Mouse (Mus musculus) forebrain, embryonic 13.5 days (tissue): ENCODE data around the gene Elp5. TPM values are rescaled to one million over a fixed set of nuclear protein-coding genes. Genes with fewer than 3 reads are reported as not detected.
A peak's percentile ranks its signal among the peaks of the same experiment; 100 is the strongest.

Experiments used
- ATAC-seq: fragments of 200-750 bp; cut with Nextera tagmentation; 2 replicates; pipeline ENCODE4 v1.8.0; 2017
- H3K27ac ChIP-seq: fragments of 300-500 bp; sonication (generic); 2 replicates; pipeline ENCODE4 v1.5.1; 2015; ENCODE audit warnings: inconsistent platforms, mild to moderate bottlenecking, moderate library complexity
- H3K27me3 ChIP-seq: fragments of 300-500 bp; sonication (generic); 2 replicates; pipeline ENCODE4 v1.6.1; 2015; ENCODE audit warnings: mild to moderate bottlenecking, inconsistent platforms
- H3K36me3 ChIP-seq: fragments of 300-500 bp; sonication (generic); 2 replicates; pipeline ENCODE4 v1.6.1; 2015; ENCODE audit warnings: mild to moderate bottlenecking, inconsistent platforms; ENCODE audit not compliant: poor library complexity, severe bottlenecking
- H3K4me1 ChIP-seq: fragments of 300-500 bp; sonication (generic); 2 replicates; pipeline ENCODE4 v1.6.1; 2015; ENCODE audit warnings: inconsistent platforms
- H3K4me2 ChIP-seq: fragments of 300-500 bp; sonication (generic); 2 replicates; pipeline ENCODE4 v1.6.1; 2015; ENCODE audit warnings: inconsistent platforms, mild to moderate bottlenecking, moderate library complexity
- H3K4me3 ChIP-seq: fragments of 300-500 bp; sonication (generic); 2 replicates; pipeline ENCODE4 v1.5.1; 2015; ENCODE audit warnings: mild to moderate bottlenecking, inconsistent platforms
- H3K9ac ChIP-seq: fragments of 300-500 bp; sonication (generic); 2 replicates; pipeline ENCODE4 v1.6.1; 2015; ENCODE audit warnings: mild to moderate bottlenecking, inconsistent platforms
- H3K9me3 ChIP-seq: fragments of 300-500 bp; sonication (generic); replicated peaks from 2 replicates; pipeline ENCODE4 v1.6.1; 2016; ENCODE audit warnings: inconsistent platforms
- WGBS: fragments of 180-500 bp; shearing (Covaris S2); methylation state at CpG from one replicate; pipeline ENCODE4 v1.1.7; 2015; 5-methylcytosine and 5-hydroxymethylcytosine counted together
- polyA plus RNA-seq: library from polyadenylated mRNA; unstranded; fragments of >200 nt; fragmentation: Nextera tagmentation; extraction: Ambion mirVana; gene quantifications from 2 replicates; pipeline ENCODE4 v1.2.1, GENCODE M21; 2015

Gene Elp5
- polyA plus RNA-seq: 157 and 164 TPM in 2 replicates

- 55% methylated on average over 8 of the region's 8 CpGs for WGBS
- no peaks in the 10 kb centered on the region for H3K27me3 ChIP-seq
- peak within 1 kb of the TSS; percentile 99 for H3K9ac ChIP-seq
- H3K27ac ChIP-seq: peak within 1 kb of the TSS; percentile 99
- peaks cover 35% of the 10 kb centered on the region for H3K4me1 ChIP-seq
- H3K4me2 ChIP-seq: peak within 1 kb of the TSS; percentile 85
- peak within 1 kb of the TSS; percentile 100 for H3K4me3 ChIP-seq
- no peaks in the 10 kb centered on the region for H3K9me3 ChIP-seq
- no peak for ATAC-seq
- peaks cover 47% of the 10 kb centered on the region for H3K36me3 ChIP-seq
These were observed at the start of gene Elp5 for GRCm38 (mm10) chr11:69982225-69982624. TSS of gene Elp5 (minus strand) at chr11:69982517.

- Histone ChIP-seq H3K27me3 (no peaks in the 10 kb centered on the region), H3K27ac (peak overlapping the region; percentile 98), H3K4me3 (no peak overlapping the region), H3K4me1 (peaks cover 44% of the 10 kb centered on the region), H3K9ac (no peak overlapping the region), H3K4me2 (peak overlapping the region; percentile 67; the same call in 1 of the 2 replicates), H3K9me3 (no peaks in the 10 kb centered on the region), H3K36me3 (peaks cover 38% of the 10 kb centered on the region)
- 96% methylated on average over 11 of the region's 11 CpGs for WGBS
- no peak for ATAC-seq
These were observed 49.0 kb upstream of the Elp5 start for GRCm38 (mm10) chr11:70031321-70031670.

GRCm38 (mm10) chr11:70030651-70031320, 48.5 kb upstream of the Elp5 start:
- no peak for ATAC-seq
- 91% methylated on average over 28 of the region's 28 CpGs for WGBS
- peak overlapping the region; percentile 38 for H3K4me3 ChIP-seq
- peak overlapping the region; percentile 60 for H3K9ac ChIP-seq
- H3K27me3 ChIP-seq: no peaks in the 10 kb centered on the region
- H3K27ac ChIP-seq: peak overlapping the region; percentile 98
- H3K4me1 ChIP-seq: peaks cover 50% of the 10 kb centered on the region
- H3K9me3 ChIP-seq: no peaks in the 10 kb centered on the region
- H3K4me2 ChIP-seq: peak overlapping the region; percentile 67
- peaks cover 38% of the 10 kb centered on the region for H3K36me3 ChIP-seq

- no peaks in the 10 kb centered on the region for H3K27me3 ChIP-seq
- WGBS: 19% methylated on average over 10 of the region's 11 CpGs
- H3K4me1 ChIP-seq: peaks cover 57% of the 10 kb centered on the region
- H3K9ac ChIP-seq: peak overlapping the region; percentile 60
- peaks cover 38% of the 10 kb centered on the region for H3K36me3 ChIP-seq
- peak overlapping the region; percentile 38 for H3K4me3 ChIP-seq
- H3K9me3 ChIP-seq: no peaks in the 10 kb centered on the region
- peak; percentile 63 for ATAC-seq
- H3K4me2 ChIP-seq: peak overlapping the region; percentile 67
- peak overlapping the region; percentile 98 for H3K27ac ChIP-seq
These were observed 47.7 kb upstream of the Elp5 start for GRCm38 (mm10) chr11:70029829-70030550.

GRCm38 (mm10) chr11:70029130-70029801, 46.9 kb upstream of the Elp5 start:
- Histone ChIP-seq H3K4me1 (peaks cover 65% of the 10 kb centered on the region), H3K9ac (peak overlapping the region; percentile 60)

GRCm38 (mm10) chr11:70028401-70029129, 46.2 kb upstream of the Elp5 start:
- H3K4me1 ChIP-seq: peaks cover 72% of the 10 kb centered on the region
- ATAC-seq: peak; percentile 15; the same call in 1 of the 2 replicates
- peaks cover 29% of the 10 kb centered on the region for H3K36me3 ChIP-seq
- H3K4me2 ChIP-seq: peak overlapping the region; percentile 67
- H3K9me3 ChIP-seq: no peaks in the 10 kb centered on the region
- peak overlapping the region; percentile 98 for H3K27ac ChIP-seq
- peak overlapping the region; percentile 38 for H3K4me3 ChIP-seq
- H3K9ac ChIP-seq: peak overlapping the region; percentile 55
- WGBS: 21% methylated on average over 12 of the region's 12 CpGs
- no peaks in the 10 kb centered on the region for H3K27me3 ChIP-seq

More at GRCm38 (mm10) chr11:70029130-70029801, 46.9 kb upstream of the Elp5 start:
- peak; percentile 92 for ATAC-seq
- peak overlapping the region; percentile 38 for H3K4me3 ChIP-seq
- H3K27me3 ChIP-seq: no peaks in the 10 kb centered on the region
- 0% methylated on average over 20 of the region's 20 CpGs for WGBS
- peak overlapping the region; percentile 67 for H3K4me2 ChIP-seq
- H3K36me3 ChIP-seq: peaks cover 35% of the 10 kb centered on the region
- H3K27ac ChIP-seq: peak overlapping the region; percentile 98
- no peaks in the 10 kb centered on the region for H3K9me3 ChIP-seq

- H3K4me3 ChIP-seq: peak overlapping the region; percentile 25
These were observed 45.1 kb upstream of the Elp5 start for GRCm38 (mm10) chr11:70027397-70027796.

GRCm38 (mm10) chr11:70026689-70027088, 44.4 kb upstream of the Elp5 start:
- peaks cover 90% of the 10 kb centered on the region for H3K4me1 ChIP-seq
- peak overlapping the region; percentile 67 for H3K4me2 ChIP-seq
- ATAC-seq: no peak
- peaks cover 12% of the 10 kb centered on the region for H3K36me3 ChIP-seq
- H3K27ac ChIP-seq: peak overlapping the region; percentile 98
- peak overlapping the region; percentile 55 for H3K9ac ChIP-seq
- no peaks in the 10 kb centered on the region for H3K9me3 ChIP-seq
- no peaks in the 10 kb centered on the region for H3K27me3 ChIP-seq
- 0% methylated on average over 19 of the region's 19 CpGs for WGBS
- peak overlapping the region; percentile 25 for H3K4me3 ChIP-seq

More at GRCm38 (mm10) chr11:70027397-70027796, 45.1 kb upstream of the Elp5 start:
- Histone ChIP-seq H3K9ac (peak overlapping the region; percentile 55), H3K36me3 (peaks cover 20% of the 10 kb centered on the region), H3K9me3 (no peaks in the 10 kb centered on the region), H3K4me2 (peak overlapping the region; percentile 67), H3K27ac (peak overlapping the region; percentile 98), H3K4me1 (peaks cover 83% of the 10 kb centered on the region), H3K27me3 (no peaks in the 10 kb centered on the region)
- WGBS: 31% methylated on average over 9 of the region's 9 CpGs
- ATAC-seq: no peak

GRCm38 (mm10) chr11:70024151-70024514, 41.8 kb upstream of the Elp5 start:
- peaks cover 90% of the 10 kb centered on the region for H3K4me1 ChIP-seq
- H3K4me2 ChIP-seq: peak overlapping the region; percentile 68
- H3K9ac ChIP-seq: peak overlapping the region; percentile 66
- ATAC-seq: no peak
- H3K36me3 ChIP-seq: no peaks in the 10 kb centered on the region
- no peaks in the 10 kb centered on the region for H3K9me3 ChIP-seq
- peak overlapping the region; percentile 37 for H3K4me3 ChIP-seq
- peak overlapping the region; percentile 48 for H3K27ac ChIP-seq
- no peaks in the 10 kb centered on the region for H3K27me3 ChIP-seq
- WGBS: 13% methylated on average over 6 of the region's 6 CpGs

- peak overlapping the region; percentile 57 for H3K27ac ChIP-seq
- no peak for ATAC-seq
These were observed 41.3 kb upstream of the Elp5 start for GRCm38 (mm10) chr11:70023481-70024150.

More at GRCm38 (mm10) chr11:70023481-70024150, 41.3 kb upstream of the Elp5 start:
- Histone ChIP-seq H3K36me3 (no peaks in the 10 kb centered on the region), H3K4me2 (peak overlapping the region; percentile 68), H3K9me3 (no peaks in the 10 kb centered on the region), H3K27me3 (no peaks in the 10 kb centered on the region), H3K4me1 (peaks cover 91% of the 10 kb centered on the region), H3K4me3 (peak overlapping the region; percentile 37), H3K9ac (peak overlapping the region; percentile 66)
- 6% methylated on average over 21 of the region's 29 CpGs for WGBS
